Mouse (Mus musculus) hindbrain, embryonic 11.5 days (tissue): Measurements from ENCODE around the gene Asic2. TPM values are rescaled to one million over a fixed set of nuclear protein-coding genes. Genes with fewer than 3 reads are reported as not detected.
A peak's percentile ranks its signal among the peaks of the same experiment; 100 is the strongest.

Experiments used
- ATAC-seq: fragments of 200-750 bp; cut with Nextera tagmentation; 2 replicates; pipeline ENCODE4 v1.8.0; 2017; ENCODE audit warnings: mild to moderate bottlenecking, moderate TSS enrichment, moderate library complexity; ENCODE audit not compliant: low FRiP score
- DNase-seq: peaks from one replicate; pipeline ENCODE4 v3.0.0-alpha.2; 2015; ENCODE audit warnings: low spot score
- H3K27ac ChIP-seq: fragments of 300-500 bp; sonication (generic); 2 replicates; pipeline ENCODE4 v1.5.1; 2014; ENCODE audit warnings: mild to moderate bottlenecking, low read depth, low read length
- H3K27me3 ChIP-seq: fragments of 300-500 bp; sonication (generic); 2 replicates; pipeline ENCODE4 v1.6.1; 2014; ENCODE audit warnings: mild to moderate bottlenecking, low read length, moderate library complexity, mixed read lengths; ENCODE audit not compliant: control insufficient read depth, insufficient read depth
- H3K36me3 ChIP-seq: fragments of 300-500 bp; sonication (generic); 2 replicates; pipeline ENCODE4 v1.6.1; 2014; ENCODE audit warnings: mild to moderate bottlenecking, low read length, moderate library complexity, mixed read lengths; ENCODE audit not compliant: control insufficient read depth, insufficient read depth
- H3K4me1 ChIP-seq: fragments of 300-500 bp; sonication (generic); replicated peaks from 2 replicates; pipeline ENCODE4 v1.6.1; 2014; ENCODE audit warnings: low read length, mixed read lengths; ENCODE audit not compliant: control insufficient read depth, insufficient read depth
- H3K4me2 ChIP-seq: fragments of 300-500 bp; sonication (generic); replicated peaks from 2 replicates; pipeline ENCODE4 v1.6.1; 2014; ENCODE audit warnings: mild to moderate bottlenecking, low read depth, low read length
- H3K4me3 ChIP-seq: fragments of 300-500 bp; sonication (generic); 2 replicates; pipeline ENCODE4 v1.5.1; 2014; ENCODE audit warnings: low read depth, low read length
- H3K9ac ChIP-seq: fragments of 300-500 bp; sonication (generic); 2 replicates; pipeline ENCODE4 v1.6.1; 2014; ENCODE audit warnings: low read depth, low read length
- H3K9me3 ChIP-seq: fragments of 300-500 bp; sonication (generic); 2 replicates; pipeline ENCODE4 v1.6.1; 2016; ENCODE audit warnings: low read length; ENCODE audit not compliant: control insufficient read depth
- WGBS: fragments of 180-500 bp; shearing (Covaris S2); extraction: QIAGEN DNeasy Blood & Tissue Kit; methylation state at CpG from one replicate; pipeline ENCODE4 v1.1.7; 2014; 5-methylcytosine and 5-hydroxymethylcytosine counted together
- polyA plus RNA-seq: library from polyadenylated mRNA; unstranded; fragments of >200 nt; fragmentation: Nextera tagmentation; extraction: Ambion mirVana; gene quantifications from 2 replicates; pipeline ENCODE4 v1.2.1, GENCODE M21; 2014

Asic2 gene
- polyA plus RNA-seq, 1 experiment from 2014 or later: 1.7 TPM

GRCm38 (mm10) chr11:81153161-81153840 is 815.0 kb downstream of the Asic2 start:
- peak overlapping the region; percentile 63 for H3K4me3 ChIP-seq
- H3K4me2 ChIP-seq: peak overlapping the region; percentile 97
- H3K27me3 ChIP-seq: peaks cover 9% of the 10 kb centered on the region; the same call in 1 of the 2 replicates
- peak overlapping the region; percentile 65 for H3K27ac ChIP-seq
- peak; percentile 85 for DNase-seq
- under 1% methylated on average over 54 of the region's 57 CpGs for WGBS
- H3K9me3 ChIP-seq: no peaks in the 10 kb centered on the region
- H3K9ac ChIP-seq: peak overlapping the region; percentile 68
- no peaks in the 10 kb centered on the region; the same call in 1 of the 2 replicates for H3K4me1 ChIP-seq
- no peaks in the 10 kb centered on the region for H3K36me3 ChIP-seq
- peak; percentile 74 for ATAC-seq

- H3K27ac ChIP-seq: peak overlapping the region; percentile 65
- H3K27me3 ChIP-seq: peaks cover 9% of the 10 kb centered on the region; the same call in 1 of the 2 replicates
- peak; percentile 85 for ATAC-seq
These were observed 815.6 kb downstream of the Asic2 start for GRCm38 (mm10) chr11:81152460-81153160.

GRCm38 (mm10) chr11:81152021-81152385 is 816.3 kb downstream of the Asic2 start:
- H3K9ac ChIP-seq: peak overlapping the region; percentile 68
- peak overlapping the region; percentile 63 for H3K4me3 ChIP-seq
- no peaks in the 10 kb centered on the region for H3K9me3 ChIP-seq
- 0 out of 2 replicates have a peak overlapping the region, but pooled peaks have one; percentile 36 for H3K27ac ChIP-seq
- peak; percentile 68 for ATAC-seq
- 0% methylated on average over 28 of the region's 42 CpGs for WGBS
- H3K4me1 ChIP-seq: no peaks in the 10 kb centered on the region; the same call in 1 of the 2 replicates
- H3K36me3 ChIP-seq: no peaks in the 10 kb centered on the region
- peak; percentile 83 for DNase-seq
- peaks cover 9% of the 10 kb centered on the region; the same call in 1 of the 2 replicates for H3K27me3 ChIP-seq
- peak overlapping the region; percentile 97 for H3K4me2 ChIP-seq

More at GRCm38 (mm10) chr11:81152460-81153160, 815.6 kb downstream of the Asic2 start:
- Histone ChIP-seq H3K36me3 (no peaks in the 10 kb centered on the region), H3K9ac (peak overlapping the region; percentile 68), H3K4me1 (no peaks in the 10 kb centered on the region; the same call in 1 of the 2 replicates), H3K4me3 (peak overlapping the region; percentile 63), H3K9me3 (no peaks in the 10 kb centered on the region), H3K4me2 (peak overlapping the region; percentile 97)
- WGBS: under 1% methylated on average over 51 of the region's 55 CpGs
- DNase-seq: peak; percentile 80

- H3K4me2 ChIP-seq: peak overlapping the region; percentile 97
- H3K27ac ChIP-seq: no peak overlapping the region
- ATAC-seq (peak; percentile 31), DNase-seq (no peak)
- peak overlapping the region; percentile 63 for H3K4me3 ChIP-seq
- peak overlapping the region; percentile 68 for H3K9ac ChIP-seq
- WGBS: 6% methylated on average over 34 of the region's 36 CpGs
- no peaks in the 10 kb centered on the region; the same call in 1 of the 2 replicates for H3K4me1 ChIP-seq
- H3K36me3 ChIP-seq: no peaks in the 10 kb centered on the region
- H3K27me3 ChIP-seq: peaks cover 9% of the 10 kb centered on the region; the same call in 1 of the 2 replicates
- H3K9me3 ChIP-seq: no peaks in the 10 kb centered on the region
These were observed 816.8 kb downstream of the Asic2 start for GRCm38 (mm10) chr11:81151286-81152020.

GRCm38 (mm10) chr11:81150621-81151020 is 817.6 kb downstream of the Asic2 start:
- peak; percentile 1 for DNase-seq
- H3K9me3 ChIP-seq: no peaks in the 10 kb centered on the region
- H3K27me3 ChIP-seq: peaks cover 9% of the 10 kb centered on the region; the same call in 1 of the 2 replicates
- no peaks in the 10 kb centered on the region for H3K36me3 ChIP-seq
- no peaks in the 10 kb centered on the region; the same call in 1 of the 2 replicates for H3K4me1 ChIP-seq
- H3K4me3 ChIP-seq: no peak overlapping the region
- no peak overlapping the region for H3K9ac ChIP-seq
- WGBS: 83% methylated on average over 8 of the region's 8 CpGs
- no peak overlapping the region for H3K4me2 ChIP-seq
- no peak for ATAC-seq
- H3K27ac ChIP-seq: no peak overlapping the region

- Histone ChIP-seq H3K4me2 (no peak overlapping the region), H3K27ac (no peak overlapping the region), H3K4me3 (no peak overlapping the region), H3K9ac (no peak overlapping the region), H3K27me3 (peaks cover 6% of the 10 kb centered on the region; the same call in 1 of the 2 replicates), H3K36me3 (no peaks in the 10 kb centered on the region), H3K4me1 (no peaks in the 10 kb centered on the region), H3K9me3 (no peaks in the 10 kb centered on the region)
- no peak for ATAC-seq
- DNase-seq: no peak
- 70% methylated on average over 10 of the region's 10 CpGs for WGBS
These were observed 819.8 kb downstream of the Asic2 start for GRCm38 (mm10) chr11:81148423-81148822.

GRCm38 (mm10) chr11:81146574-81147157 is 821.6 kb downstream of the Asic2 start:
- H3K4me1 ChIP-seq: no peaks in the 10 kb centered on the region
- no peaks in the 10 kb centered on the region for H3K9me3 ChIP-seq
- no peak overlapping the region for H3K4me2 ChIP-seq
- H3K36me3 ChIP-seq: no peaks in the 10 kb centered on the region
- no peak overlapping the region for H3K9ac ChIP-seq
- no peak for ATAC-seq
- H3K4me3 ChIP-seq: no peak overlapping the region
- DNase-seq: no peak
- H3K27ac ChIP-seq: no peak overlapping the region
- H3K27me3 ChIP-seq: peaks cover under 1% of the 10 kb centered on the region; the same call in 1 of the 2 replicates
- 92% methylated on average over 9 of the region's 9 CpGs for WGBS

GRCm38 (mm10) chr11:81135141-81135540 is 833.1 kb downstream of the Asic2 start:
- WGBS: 57% methylated on average over 4 of the region's 4 CpGs
- no peaks in the 10 kb centered on the region for H3K36me3 ChIP-seq
- ATAC-seq: no peak
- H3K4me1 ChIP-seq: peaks cover 3% of the 10 kb centered on the region; the same call in 1 of the 2 replicates
- H3K27ac ChIP-seq: no peak overlapping the region
- H3K27me3 ChIP-seq: no peaks in the 10 kb centered on the region
- DNase-seq: no peak
- H3K9ac ChIP-seq: no peak overlapping the region
- no peaks in the 10 kb centered on the region for H3K9me3 ChIP-seq
- no peak overlapping the region for H3K4me2 ChIP-seq
- no peak overlapping the region for H3K4me3 ChIP-seq
